Mouse (Mus musculus): ENCODE measurements around the gene Mrm1. TPM values are rescaled to one million over a fixed set of nuclear protein-coding genes. Genes with fewer than 3 reads are reported as not detected.

The Mrm1 gene
- 14.2 and 15.5 TPM in 2 replicates for total RNA-seq (2014; rRNA removed)
- polyA plus RNA-seq (2015; fragmentation: Nextera tagmentation; extraction: Ambion mirVana), result 13.1 and 16.9 TPM in 2 replicates

DNA sequence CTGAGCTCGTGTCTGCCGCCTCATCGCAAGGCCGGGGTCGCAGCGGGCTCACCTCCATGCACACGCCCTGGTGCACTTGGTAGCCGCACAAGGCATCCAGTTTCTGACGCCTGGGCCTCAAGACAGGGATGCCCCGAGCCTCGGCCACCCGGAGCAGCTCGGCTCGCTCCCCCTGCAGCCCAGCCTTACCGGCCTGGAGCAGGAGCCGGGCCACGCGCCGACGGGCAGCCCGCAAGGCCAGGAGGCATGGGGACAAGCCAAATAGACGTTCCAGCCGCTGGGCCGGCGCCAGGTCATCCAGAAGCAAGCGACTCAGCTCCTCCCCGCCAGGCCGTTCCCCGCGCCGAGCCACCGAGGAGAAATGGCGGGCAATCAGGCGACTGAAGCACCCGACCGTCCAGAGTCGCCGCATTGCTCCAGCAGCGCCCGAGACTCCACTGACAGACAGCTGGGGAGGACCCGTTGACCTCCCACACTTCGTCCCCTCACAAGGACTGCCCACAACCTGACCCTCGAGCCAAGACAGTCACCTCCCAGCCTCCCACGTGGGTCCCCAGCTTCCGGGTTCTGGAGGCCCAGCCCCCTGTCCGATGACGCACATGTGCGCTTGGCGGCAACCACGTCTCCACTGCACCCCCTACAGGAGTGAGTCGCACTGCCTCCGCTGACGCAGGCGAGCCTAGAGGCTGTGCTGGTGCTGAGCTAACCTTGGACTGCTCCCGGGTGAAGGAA lies at the start of gene Mrm1:
Mrm1 (minus strand) TSS at position 555 of the 732 bp plus-strand sequence.
- Histone ChIP-seq H3K4me1 (ENCODE audit: insufficient read depth, low read length) (no peaks in the 10 kb centered on the region), H3K27ac (ENCODE audit: low read depth, low read length) (peak within 1 kb of the TSS; percentile 65), H3K9ac (replicated peaks; ENCODE audit: low read length, poor library complexity, severe bottlenecking) (peak within 1 kb of the TSS; percentile 74), H3K4me3 (ENCODE audit: low read depth, low read length) (peak within 1 kb of the TSS; percentile 76), H3K36me3 (ENCODE audit: insufficient read depth, low read length) (no peaks in the 10 kb centered on the region; the same call in 1 of the 2 replicates), H3K9me3 (ENCODE audit: low read length) (no peaks in the 10 kb centered on the region), H3K4me2 (ENCODE audit: low read depth, low read length, poor library complexity, severe bottlenecking) (peak within 1 kb of the TSS; percentile 97), H3K27me3 (ENCODE audit: insufficient read depth, low read length) (no peaks in the 10 kb centered on the region)
- ATAC-seq (ENCODE audit: low FRiP score), result peak; percentile 88
- DNase-seq (ENCODE audit: low spot score), result peak; percentile 93
- WGBS, result under 1% methylated on average over 53 of the region's 55 CpGs
- peak; percentile 87 for TF ChIP-seq CTCF (IDR thresholded peaks at IDR 0.05)

DNA sequence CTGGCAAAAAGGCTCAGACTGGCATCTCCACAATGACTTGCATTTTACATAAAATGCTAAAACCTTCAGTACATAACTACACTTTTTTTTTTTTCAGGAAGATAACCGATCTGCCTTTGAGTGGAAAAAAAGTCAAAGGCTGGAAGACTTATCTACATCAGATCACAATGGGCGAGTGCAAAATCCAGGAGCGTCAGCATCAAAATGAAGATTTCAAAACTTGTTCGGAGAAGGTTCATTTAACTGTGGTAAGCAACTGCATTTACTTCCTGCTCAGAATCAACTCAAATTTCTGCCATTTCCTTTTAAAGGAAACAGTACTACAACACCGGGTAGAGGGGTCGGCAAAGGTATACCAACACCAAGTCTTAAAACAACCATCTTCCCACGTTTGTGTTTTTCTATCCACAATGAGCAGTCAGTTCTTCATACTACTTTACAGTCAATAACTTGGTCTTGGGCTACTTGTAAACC lies 49.5 kb upstream of the Mrm1 start:
- Histone ChIP-seq H3K27me3 (ENCODE audit: insufficient read depth, low read length) (no peaks in the 10 kb centered on the region), H3K9ac (replicated peaks; ENCODE audit: low read length, poor library complexity, severe bottlenecking) (0 out of 2 replicates have a peak overlapping the region, but pooled peaks have one; percentile 93), H3K9me3 (ENCODE audit: low read length) (no peaks in the 10 kb centered on the region), H3K4me2 (ENCODE audit: low read depth, low read length, poor library complexity, severe bottlenecking) (peak overlapping the region; percentile 88), H3K4me3 (ENCODE audit: low read depth, low read length) (peak overlapping the region; percentile 93), H3K36me3 (ENCODE audit: insufficient read depth, low read length) (no peaks in the 10 kb centered on the region), H3K27ac (ENCODE audit: low read depth, low read length) (no peak overlapping the region), H3K4me1 (ENCODE audit: insufficient read depth, low read length) (peaks cover 5% of the 10 kb centered on the region; the same call in 1 of the 2 replicates)
- DNase-seq (ENCODE audit: low spot score) (no peak), ATAC-seq (ENCODE audit: low FRiP score) (no peak)
- WGBS, result 12% methylated on average over 7 of the region's 7 CpGs
- no peak for TF ChIP-seq CTCF (IDR thresholded peaks at IDR 0.05)

GRCm38 (mm10) chr11:84867586-84867985 lies 48.3 kb upstream of the Mrm1 start:
- TF ChIP-seq CTCF (IDR thresholded peaks at IDR 0.05), result no peak
- H3K4me2 ChIP-seq (ENCODE audit: low read depth, low read length, poor library complexity, severe bottlenecking), result 0 out of 2 replicates have a peak overlapping the region, but pooled peaks have one; percentile 9
- 92% methylated on average over 2 of the region's 2 CpGs for WGBS

GRCm38 (mm10) chr11:84865268-84865667 lies 46.0 kb upstream of the Mrm1 start:
- no peak for TF ChIP-seq CTCF (IDR thresholded peaks at IDR 0.05)
- no peaks in the 10 kb centered on the region for H3K27me3 ChIP-seq (ENCODE audit: insufficient read depth, low read length)
- peaks cover 5% of the 10 kb centered on the region; the same call in 1 of the 2 replicates for H3K36me3 ChIP-seq (ENCODE audit: insufficient read depth, low read length)
- H3K4me2 ChIP-seq (ENCODE audit: low read depth, low read length, poor library complexity, severe bottlenecking), result no peak overlapping the region
- no peaks in the 10 kb centered on the region for H3K9me3 ChIP-seq (ENCODE audit: low read length)
- 85% methylated on average over 2 of the region's 2 CpGs for WGBS
- no peak overlapping the region for H3K4me3 ChIP-seq (ENCODE audit: low read depth, low read length)
- H3K27ac ChIP-seq (ENCODE audit: low read depth, low read length), result no peak overlapping the region
- no peak for ATAC-seq (ENCODE audit: low FRiP score)
- H3K9ac ChIP-seq (replicated peaks; ENCODE audit: low read length, poor library complexity, severe bottlenecking), result no peak overlapping the region
- peaks cover 5% of the 10 kb centered on the region; the same call in 1 of the 2 replicates for H3K4me1 ChIP-seq (ENCODE audit: insufficient read depth, low read length)
- no peak for DNase-seq (ENCODE audit: low spot score)

More at GRCm38 (mm10) chr11:84867586-84867985, 48.3 kb upstream of the Mrm1 start:
- H3K4me1 ChIP-seq (ENCODE audit: insufficient read depth, low read length), result peaks cover 5% of the 10 kb centered on the region; the same call in 1 of the 2 replicates
- no peaks in the 10 kb centered on the region for H3K27me3 ChIP-seq (ENCODE audit: insufficient read depth, low read length)
- 0 out of 2 replicates have a peak overlapping the region, but pooled peaks have one; percentile 33 for H3K9ac ChIP-seq (replicated peaks; ENCODE audit: low read length, poor library complexity, severe bottlenecking)
- H3K27ac ChIP-seq (ENCODE audit: low read depth, low read length), result no peak overlapping the region
- DNase-seq (ENCODE audit: low spot score) (no peak), ATAC-seq (ENCODE audit: low FRiP score) (no peak)
- no peaks in the 10 kb centered on the region for H3K36me3 ChIP-seq (ENCODE audit: insufficient read depth, low read length)
- H3K9me3 ChIP-seq (ENCODE audit: low read length), result no peaks in the 10 kb centered on the region
- no peak overlapping the region for H3K4me3 ChIP-seq (ENCODE audit: low read depth, low read length)

- Histone ChIP-seq H3K4me1 (ENCODE audit: insufficient read depth, low read length) (no peaks in the 10 kb centered on the region), H3K4me3 (ENCODE audit: low read depth, low read length) (no peak overlapping the region), H3K4me2 (ENCODE audit: low read depth, low read length, poor library complexity, severe bottlenecking) (no peak overlapping the region), H3K9me3 (ENCODE audit: low read length) (no peaks in the 10 kb centered on the region), H3K9ac (replicated peaks; ENCODE audit: low read length, poor library complexity, severe bottlenecking) (no peak overlapping the region), H3K36me3 (ENCODE audit: insufficient read depth, low read length) (peaks cover 15% of the 10 kb centered on the region), H3K27me3 (ENCODE audit: insufficient read depth, low read length) (no peaks in the 10 kb centered on the region), H3K27ac (ENCODE audit: low read depth, low read length) (no peak overlapping the region)
- no peak for TF ChIP-seq CTCF (IDR thresholded peaks at IDR 0.05)
- ATAC-seq (ENCODE audit: low FRiP score) (no peak), DNase-seq (ENCODE audit: low spot score) (no peak)
- WGBS, result 95% methylated on average over 6 of the region's 6 CpGs
Observed at GRCm38 (mm10) chr11:84855285-84855684, 36.0 kb upstream of the Mrm1 start.
